Mouse (Mus musculus) megakaryocyte-erythroid progenitor cell, adult 5-6 weeks (primary cell): ENCODE results near the gene Rasgrp2. TPM values are rescaled to one million over a fixed set of nuclear protein-coding genes. Genes with fewer than 3 reads are reported as not detected.

Experiments
- ATAC-seq: replicated peaks from 2 replicates; pipeline ENCODE4 v1.8.0; 2016; ENCODE audit warnings: mild to moderate bottlenecking, inconsistent platforms; ENCODE audit not compliant: severe bottlenecking, poor library complexity, low FRiP score, low TSS enrichment
- total RNA-seq, 2 experiments: library from RNA; stranded (forward) in 1 of 2; stranded (reverse) in 1 of 2; fragments of 200-1000, 215-1000 nt in 1 of 2; fragments of >200 nt in 1 of 2; fragmentation: Nextera tagmentation in 1 of 2; gene quantifications; 2 replicates each; pipeline ENCODE4 v1.2.3; 2014 to 2017

Gene Rasgrp2
- total RNA-seq, 2 experiments from 2014 or later, result 21.6 to 64.6 TPM

DNA sequence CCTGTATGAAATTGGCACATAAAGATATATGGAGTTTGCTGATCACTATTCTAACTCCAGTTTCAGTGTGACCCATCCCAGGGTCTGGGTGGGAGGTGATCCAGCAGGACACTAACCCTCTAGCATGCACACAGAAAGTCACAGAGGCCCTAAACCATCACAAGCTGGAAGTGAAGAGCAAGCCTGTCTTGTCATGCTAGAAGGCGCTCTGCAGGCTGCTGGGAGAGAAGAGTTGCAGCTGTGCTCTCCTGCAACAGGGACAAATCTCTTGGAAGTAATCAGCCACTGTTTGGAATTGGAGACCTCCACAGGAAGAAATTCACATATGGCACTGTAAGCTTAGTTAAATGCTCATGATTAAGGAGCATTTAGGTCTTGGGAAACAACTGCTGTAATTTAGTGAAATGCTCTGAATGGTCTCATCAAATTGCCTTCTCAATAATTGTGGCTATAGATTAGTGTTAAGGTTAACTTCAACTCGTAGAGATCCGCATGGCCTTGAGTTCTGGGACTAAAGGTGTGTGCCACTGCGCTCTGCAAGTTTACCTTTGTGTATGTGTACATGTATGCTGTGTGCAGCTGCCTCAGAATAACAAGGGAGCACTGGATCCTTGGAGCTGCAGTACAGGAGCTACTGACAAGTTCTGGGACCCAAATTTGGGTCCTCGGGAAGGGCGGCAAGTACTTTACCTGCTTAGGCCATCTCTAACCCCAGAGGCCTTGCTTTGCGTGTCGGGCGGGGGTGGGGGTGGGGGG, 18.6 kb upstream of the Rasgrp2 start:
- ATAC-seq, result no peak

DNA sequence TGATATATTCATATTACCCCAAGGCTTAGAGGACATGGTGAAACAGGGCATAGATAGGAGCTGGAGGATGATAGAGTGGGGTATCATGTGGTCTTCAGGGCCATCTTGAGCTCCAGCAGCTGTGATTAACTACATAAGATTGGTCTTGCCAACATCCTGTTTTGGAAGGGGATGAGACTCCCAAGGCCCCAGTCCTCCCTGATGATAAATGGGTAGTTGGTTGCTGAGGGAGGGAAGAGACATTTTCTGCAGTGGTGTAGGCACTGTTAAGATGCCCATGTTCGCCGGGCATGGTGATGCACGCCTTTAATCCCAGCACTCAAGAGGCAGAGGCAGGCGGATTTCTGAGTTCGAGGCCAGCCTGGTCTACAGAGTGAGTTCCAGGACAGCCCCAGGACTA, 17.9 kb upstream of the Rasgrp2 start:
- ATAC-seq, result no peak

DNA sequence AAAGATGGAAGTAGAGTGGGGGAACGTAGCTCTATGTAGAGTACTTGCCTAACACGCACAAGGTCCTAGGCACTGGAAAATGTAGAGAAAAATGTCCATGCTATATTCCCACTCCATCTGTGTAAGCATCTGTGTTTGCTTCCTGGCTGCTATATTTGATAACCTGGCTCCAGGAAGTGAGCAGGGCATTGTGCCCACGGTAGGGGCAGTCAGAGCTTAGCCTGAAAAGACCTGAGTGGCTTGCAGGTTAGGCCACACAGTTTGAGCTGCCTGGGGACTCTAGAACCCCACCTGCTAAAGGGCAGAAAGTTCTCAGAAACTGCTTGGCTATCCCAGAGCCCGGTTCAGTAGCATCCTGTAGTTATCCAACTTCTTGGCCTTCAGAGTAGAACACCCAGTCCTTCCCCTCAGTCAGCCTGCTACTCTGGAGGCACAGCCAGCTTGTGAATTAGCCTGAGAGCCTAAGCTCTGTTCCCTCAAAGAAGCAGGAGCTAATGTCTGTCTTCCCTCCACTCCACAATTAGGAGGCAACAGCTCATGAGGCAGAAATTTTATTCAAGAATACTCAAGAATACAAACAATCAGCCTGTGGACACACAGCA, 16.7 kb upstream of the Rasgrp2 start:
- ATAC-seq, result no peak

DNA sequence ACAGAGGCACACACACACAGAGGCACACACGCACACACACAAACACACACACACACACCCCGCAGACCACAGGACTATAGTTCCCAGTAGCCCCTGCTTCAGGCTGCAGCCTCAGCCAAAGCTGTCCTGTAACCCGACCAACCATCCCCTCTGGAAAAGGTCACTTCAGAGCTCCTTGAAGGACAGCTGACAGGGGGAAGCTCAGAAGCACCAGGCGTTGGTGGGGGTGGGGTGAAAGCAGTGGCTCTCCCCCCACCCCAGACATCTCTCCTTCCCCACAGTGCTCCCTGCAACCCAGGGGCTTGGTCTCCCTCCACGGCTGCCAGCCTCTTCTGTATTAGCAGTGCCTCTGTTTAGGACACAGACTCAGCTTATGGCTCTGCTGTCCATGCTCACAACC, 15.7 kb upstream of the Rasgrp2 start:
- no peak for ATAC-seq

DNA sequence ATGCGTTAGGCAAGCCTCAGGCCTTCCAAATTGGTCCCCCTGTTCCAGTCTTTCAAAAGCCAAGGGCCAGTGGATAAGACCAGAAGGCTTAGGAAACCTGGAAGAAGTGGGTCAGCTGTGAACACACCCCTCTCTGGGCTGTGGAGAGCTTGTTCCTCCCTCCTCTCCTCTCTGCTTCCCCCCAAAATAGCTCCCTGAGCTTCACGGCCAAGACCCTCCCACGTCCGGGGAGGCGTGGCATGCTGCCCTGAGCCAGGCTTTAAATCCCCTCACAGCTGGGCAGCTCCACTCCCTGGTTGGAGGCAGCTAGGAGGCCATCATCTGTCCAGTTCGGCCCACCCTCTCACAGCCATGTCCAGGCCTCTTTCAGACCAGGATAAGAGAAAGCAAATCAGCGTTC, 15.0 kb upstream of the Rasgrp2 start, which contains the start of gene Pygm:
Pygm (plus strand) TSS at position 272 of the 400 bp plus-strand sequence.
- ATAC-seq, result no peak

DNA sequence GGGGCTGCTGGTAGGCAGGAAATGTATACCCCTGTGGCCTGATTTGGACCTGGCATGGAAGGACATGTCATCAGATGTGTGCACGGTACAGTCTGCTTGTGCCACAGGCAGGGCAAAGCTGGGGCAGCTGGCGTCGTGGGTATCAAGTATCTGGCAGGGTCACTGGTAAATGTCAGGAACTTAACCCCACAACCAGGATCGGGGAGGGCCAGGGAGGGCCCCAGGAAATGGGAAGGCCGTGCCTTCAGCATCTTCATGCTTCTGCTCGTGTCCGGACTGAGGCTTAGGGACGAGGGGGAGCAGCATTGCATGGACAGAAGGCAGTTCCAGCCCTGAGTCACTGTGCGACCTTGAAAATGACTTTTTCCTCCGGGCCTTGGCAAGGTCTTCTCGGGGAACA, 14.2 kb upstream of the Rasgrp2 start:
- ATAC-seq, result no peak

DNA sequence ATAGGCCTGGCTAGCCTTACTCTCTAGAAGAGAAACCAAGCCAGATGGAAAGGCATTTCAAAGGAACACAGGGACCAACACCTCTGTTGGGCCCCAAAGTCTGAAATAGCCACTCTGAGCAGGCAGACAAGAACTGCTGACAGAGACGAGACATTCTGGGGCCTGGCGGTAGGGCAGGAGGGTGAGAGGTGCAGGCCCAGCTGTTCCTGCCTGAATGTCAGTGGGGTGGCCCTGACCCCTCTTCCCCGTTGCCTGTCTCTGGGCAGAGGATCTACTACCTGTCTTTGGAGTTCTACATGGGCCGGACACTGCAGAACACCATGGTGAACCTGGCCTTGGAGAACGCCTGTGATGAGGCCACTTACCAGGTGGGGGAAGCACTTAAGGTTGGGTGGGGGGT, 13.7 kb upstream of the Rasgrp2 start:
- ATAC-seq, result no peak

DNA sequence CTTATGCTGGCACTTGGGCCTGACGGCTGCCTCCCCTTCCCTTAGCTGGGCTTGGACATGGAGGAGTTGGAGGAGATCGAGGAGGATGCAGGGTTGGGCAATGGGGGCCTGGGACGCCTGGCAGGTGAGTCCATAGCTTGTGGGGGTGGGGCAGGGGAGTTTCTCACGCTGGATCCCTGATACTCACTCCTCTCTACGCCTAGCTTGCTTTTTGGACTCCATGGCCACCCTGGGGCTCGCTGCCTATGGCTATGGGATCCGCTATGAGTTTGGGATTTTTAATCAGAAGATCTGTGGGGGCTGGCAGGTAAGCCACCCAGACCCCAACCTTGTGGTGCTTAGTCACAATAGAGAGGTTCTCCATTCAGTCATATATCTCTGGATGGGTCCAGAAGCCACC, 13.3 kb upstream of the Rasgrp2 start:
- ATAC-seq, result no peak

DNA sequence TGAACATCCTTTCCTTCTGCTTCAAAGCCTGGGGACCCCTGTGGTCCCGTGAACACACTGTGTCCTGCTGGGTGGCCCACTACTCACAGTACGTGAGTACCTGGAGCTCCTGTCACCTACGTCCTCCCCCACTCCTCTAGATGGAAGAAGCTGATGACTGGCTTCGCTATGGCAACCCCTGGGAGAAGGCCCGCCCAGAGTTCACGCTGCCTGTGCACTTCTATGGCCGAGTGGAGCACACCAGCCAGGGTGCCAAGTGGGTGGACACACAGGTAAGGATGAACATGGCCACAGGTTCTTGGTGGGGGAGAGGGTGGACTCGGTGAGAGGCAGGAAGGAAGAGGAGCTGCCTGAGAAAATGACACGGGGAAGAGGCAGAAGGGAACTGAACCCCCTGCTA, 12.9 kb upstream of the Rasgrp2 start:
- ATAC-seq, result no peak

DNA sequence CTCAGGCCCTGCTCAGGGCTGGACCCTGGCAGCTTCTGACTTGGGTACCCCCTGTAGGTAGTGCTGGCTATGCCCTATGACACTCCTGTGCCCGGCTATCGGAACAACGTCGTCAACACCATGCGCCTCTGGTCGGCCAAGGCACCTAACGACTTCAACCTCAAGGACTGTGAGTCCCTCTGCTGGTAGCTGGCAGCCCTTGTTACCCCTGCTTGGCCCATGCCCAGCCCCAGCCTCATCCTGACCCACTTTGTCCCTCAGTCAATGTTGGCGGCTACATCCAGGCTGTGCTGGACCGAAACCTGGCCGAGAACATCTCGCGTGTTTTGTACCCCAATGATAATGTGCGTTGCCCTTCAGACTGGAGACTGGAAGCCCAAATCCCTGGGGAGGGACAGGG, 11.1 kb upstream of the Rasgrp2 start:
- ATAC-seq, result no peak

DNA sequence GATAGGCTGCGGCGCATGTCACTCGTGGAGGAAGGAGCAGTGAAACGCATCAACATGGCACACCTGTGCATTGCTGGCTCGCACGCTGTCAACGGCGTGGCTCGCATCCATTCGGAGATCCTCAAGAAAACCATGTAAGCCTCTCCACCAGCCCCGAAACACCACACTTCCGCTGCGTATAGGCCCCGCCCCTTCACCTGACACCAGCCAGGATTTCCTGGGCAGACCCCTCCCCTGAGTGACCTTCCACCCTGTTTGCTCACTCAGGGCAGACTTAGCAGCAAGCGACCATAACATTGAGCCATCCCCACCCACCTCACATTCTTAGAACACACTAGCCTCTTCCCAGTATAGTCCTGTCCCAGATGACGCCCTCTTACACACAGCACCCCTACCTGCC, 9.3 kb upstream of the Rasgrp2 start:
- ATAC-seq, result 0 out of 2 replicates have a peak, but pooled peaks have one; percentile 14

DNA sequence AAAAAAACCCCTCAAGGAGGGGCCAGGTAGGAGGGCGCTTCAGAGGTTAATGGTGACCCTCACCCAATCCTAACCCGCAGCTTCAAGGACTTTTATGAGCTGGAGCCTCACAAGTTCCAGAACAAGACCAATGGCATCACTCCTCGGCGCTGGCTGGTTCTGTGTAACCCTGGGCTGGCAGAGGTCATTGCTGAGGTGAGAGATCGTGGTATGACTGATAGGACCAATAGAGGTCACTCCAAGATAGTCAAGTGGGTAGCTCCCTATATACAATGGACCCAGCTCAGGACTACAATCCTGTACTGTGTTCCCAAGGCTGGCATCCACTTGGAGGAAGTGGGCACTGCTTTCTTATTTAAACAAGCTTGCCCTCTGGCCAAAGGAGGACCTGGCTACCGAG, 8.9 kb upstream of the Rasgrp2 start:
- no peak for ATAC-seq

DNA sequence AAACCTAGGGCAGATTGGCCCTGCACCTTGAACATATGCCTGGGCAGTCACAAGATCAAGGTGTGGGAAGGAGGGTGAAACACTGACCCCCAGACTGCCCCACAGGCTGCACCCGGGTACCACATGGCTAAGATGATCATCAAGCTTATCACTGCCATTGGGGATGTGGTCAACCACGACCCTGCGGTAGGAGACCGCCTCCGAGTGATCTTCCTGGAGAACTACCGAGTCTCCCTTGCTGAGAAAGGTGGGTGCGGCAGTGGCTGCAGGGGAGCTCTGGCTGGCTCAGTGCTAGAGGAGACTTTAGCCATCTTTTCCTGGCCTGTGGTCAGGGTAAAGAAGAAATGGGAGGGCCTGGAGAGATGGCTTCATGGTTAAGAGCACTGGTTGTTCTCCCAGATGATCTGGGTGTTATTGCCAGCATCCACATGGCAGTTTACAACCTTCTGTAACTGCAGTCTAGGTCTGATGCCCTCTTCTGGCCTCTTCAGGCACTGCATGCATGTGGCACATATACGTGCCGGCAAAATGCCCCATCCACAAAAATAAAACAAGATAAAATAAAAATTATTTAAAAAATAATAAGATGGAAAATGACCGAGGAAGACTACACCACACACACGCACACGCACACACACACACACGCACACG, 6.3 kb upstream of the Rasgrp2 start:
- ATAC-seq, result no peak

DNA sequence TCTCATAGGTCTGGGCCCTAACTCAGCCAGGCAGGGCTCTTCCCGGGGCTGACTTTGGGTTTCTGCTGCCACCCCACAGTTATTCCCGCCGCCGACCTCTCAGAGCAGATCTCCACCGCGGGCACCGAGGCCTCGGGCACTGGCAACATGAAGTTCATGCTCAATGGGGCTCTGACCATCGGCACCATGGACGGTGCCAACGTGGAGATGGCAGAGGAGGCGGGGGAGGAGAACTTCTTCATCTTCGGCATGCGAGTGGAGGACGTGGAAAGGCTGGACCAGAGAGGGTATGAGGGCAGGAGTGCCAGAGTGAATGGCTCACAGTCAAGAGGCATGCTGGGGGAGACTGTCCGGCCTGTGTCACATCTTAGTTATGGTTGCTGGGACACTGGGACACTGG, 5.5 kb upstream of the Rasgrp2 start:
- no peak for ATAC-seq

DNA sequence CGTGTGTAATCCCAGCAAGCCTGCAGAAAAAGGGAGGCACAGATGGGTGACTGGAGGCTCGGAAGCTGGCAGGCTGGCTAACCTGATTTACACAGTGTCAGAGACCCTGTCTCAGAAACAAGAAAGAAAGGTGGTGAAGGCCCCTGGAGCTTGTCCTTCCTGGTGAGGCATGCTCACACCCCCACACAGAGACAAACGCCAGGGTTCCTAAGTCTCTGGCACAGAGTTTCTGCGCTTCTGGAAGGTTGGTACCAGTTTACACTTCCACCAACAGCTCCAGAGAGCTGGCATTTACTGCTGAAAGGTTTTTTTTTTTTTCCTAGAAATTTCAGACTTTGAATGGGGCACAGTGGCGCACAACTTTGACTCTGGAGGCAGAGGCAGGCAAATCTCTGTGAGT, 2.9 kb upstream of the Rasgrp2 start:
- no peak for ATAC-seq

DNA sequence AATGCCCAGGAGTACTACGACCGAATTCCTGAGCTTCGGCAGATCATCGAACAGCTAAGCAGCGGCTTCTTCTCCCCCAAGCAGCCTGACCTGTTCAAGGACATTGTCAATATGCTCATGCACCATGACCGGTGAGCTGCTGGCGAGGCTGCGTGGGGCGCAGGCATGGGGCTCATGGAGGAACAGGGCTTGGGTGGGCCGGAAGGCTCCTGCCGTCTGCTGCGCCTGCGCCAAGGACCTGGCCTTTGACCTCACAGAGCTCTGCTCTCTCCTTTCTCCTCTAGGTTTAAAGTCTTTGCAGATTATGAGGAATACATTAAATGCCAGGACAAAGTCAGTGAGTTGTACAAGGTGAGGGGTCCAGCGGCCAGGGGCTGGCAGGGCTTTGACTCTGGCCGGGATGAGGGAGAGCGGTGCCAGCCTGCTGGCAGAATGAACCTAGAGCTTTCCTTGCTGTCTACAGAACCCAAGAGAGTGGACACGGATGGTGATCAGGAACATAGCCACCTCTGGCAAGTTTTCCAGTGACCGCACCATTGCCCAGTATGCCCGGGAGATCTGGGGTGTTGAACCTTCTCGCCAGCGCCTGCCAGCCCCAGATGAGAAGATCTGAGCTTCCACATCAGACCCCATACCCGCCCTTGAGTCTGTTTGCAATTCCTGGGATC, 1.4 kb upstream of the Rasgrp2 start:
- no peak for ATAC-seq

DNA sequence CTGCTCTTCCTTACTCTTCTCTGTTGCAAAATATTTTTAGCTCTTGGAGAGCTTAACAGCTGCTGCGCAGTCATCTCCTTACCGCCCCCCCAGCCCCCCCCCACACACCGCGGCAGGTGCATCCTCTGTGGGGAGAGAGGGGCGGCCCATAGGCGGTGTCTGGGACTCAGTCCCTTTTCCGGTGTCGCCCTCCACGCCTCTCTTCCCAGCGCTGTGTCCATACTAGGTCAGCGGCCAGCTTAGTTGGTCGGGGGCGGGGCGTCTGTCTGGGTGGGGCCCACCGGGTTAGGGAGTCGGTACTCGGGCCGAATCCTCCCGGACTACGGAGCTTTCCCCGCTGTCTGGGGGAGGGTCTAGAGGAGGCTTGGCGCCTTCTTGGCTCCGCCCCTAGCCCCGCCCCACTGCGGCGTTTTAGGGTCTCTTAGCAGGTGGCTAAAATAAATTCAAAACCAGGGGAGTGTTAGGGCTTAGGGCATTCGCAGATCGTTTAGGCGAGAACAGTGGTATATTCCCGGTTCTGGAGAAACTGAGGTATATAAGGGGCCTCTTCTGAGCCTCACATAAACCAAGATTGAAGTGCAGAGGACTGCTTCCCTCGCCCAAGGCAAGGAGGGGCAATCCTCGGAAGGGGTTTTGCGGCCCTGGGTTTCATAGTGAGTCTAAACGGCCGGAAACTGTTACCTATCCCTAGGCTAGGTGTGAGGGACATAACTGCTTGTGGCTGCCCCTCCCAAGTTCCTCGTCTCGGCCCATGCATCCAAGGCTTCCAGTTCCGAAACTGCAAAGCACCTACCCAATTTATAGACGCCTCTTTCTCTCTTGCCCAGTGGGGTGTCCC, 474 bp upstream of the Rasgrp2 start:
- no peak for ATAC-seq

DNA sequence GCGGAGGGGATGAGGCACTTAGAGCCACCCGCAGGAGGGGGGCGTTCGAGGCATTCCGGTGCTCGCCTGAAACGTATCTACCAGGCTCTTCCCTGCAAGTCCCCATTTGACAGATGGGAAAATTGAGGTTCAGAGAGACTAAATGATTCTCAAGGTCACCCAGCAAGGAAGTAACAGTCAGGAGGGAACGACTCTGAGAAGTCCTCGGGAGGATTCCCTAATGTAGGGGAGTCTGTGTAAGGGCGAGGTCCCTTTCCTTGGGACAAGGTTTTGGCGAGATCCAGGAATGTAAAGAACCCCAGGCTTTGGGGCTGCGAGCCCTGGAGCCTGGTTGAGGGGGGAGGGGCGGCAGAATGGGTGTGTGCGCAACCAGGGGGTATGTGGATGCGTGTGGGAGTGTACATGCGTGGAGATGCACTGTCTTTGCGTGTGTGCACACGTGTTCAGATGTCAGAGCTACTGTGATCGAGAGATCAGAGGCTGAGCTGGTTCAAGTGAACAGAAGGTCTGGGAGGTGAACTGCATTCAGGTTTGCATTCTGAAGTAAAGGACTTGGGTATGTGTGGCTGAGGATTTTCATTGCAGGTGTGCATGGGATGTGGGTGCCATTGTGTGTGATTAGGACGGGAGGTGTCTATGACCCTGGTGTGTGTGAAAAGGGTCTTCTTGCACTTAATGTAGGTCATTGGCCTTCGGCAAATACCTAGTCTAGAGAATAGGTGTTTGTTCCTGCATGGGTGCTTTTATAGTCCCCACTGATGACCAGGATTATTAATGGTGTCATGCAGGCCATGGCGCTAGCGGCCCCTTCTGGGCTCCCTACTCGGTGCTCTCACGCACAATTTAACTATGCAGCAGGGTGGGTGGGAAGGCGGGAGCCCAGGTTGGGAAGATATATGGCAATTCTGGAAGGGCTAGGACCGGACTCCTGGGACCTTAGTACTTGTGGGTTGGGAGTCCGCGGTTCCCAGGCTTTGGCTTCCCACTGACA, 1.3 kb downstream of the Rasgrp2 start:
- ATAC-seq, result no peak
